Mouse (Mus musculus): Measurements from ENCODE around the gene Akr1b8. TPM values are rescaled to one million over a fixed set of nuclear protein-coding genes. Genes with fewer than 3 reads are reported as not detected.
"Not testable (repeated sequence)": the region's sequence is repeated elsewhere in the genome, so short reads cannot be mapped to it uniquely, and the experiment has no call there.

Gene Akr1b8
- polyA plus RNA-seq, 1 experiment from 2014 or later: 18.9 TPM

- Histone ChIP-seq H3K9me3 (ENCODE audit: control insufficient read depth, low read length) (no peaks in the 10 kb centered on the region), H3K4me3 (ENCODE audit: low read depth, low read length) (no peak overlapping the region), H3K4me2 (ENCODE audit: low read depth, low read length, severe bottlenecking) (no peak overlapping the region), H3K27ac (ENCODE audit: low read depth, low read length) (no peak overlapping the region), H3K36me3 (ENCODE audit: control insufficient read depth, insufficient read depth, low read length) (no peaks in the 10 kb centered on the region), H3K9ac (ENCODE audit: low read length) (no peak overlapping the region), H3K4me1 (replicated peaks; ENCODE audit: control insufficient read depth, insufficient read depth, low read length) (no peaks in the 10 kb centered on the region), H3K27me3 (ENCODE audit: control insufficient read depth, insufficient read depth, low read length) (no peaks in the 10 kb centered on the region)
- WGBS: 81% methylated on average over 6 of the region's 6 CpGs
- DNase-seq (ENCODE audit: low spot score): no peak
- ATAC-seq (replicated peaks; ENCODE audit: low FRiP score): no peak
These were observed 10.5 kb upstream of the Akr1b8 start for GRCm38 (mm10) chr6:34343426-34343825.

GRCm38 (mm10) chr6:34344135-34344850 lies 9.6 kb upstream of the Akr1b8 start:
- Histone ChIP-seq H3K27me3 (ENCODE audit: control insufficient read depth, insufficient read depth, low read length) (no peaks in the 10 kb centered on the region), H3K9ac (ENCODE audit: low read length) (no peak overlapping the region), H3K4me2 (ENCODE audit: low read depth, low read length, severe bottlenecking) (no peak overlapping the region), H3K4me1 (replicated peaks; ENCODE audit: control insufficient read depth, insufficient read depth, low read length) (no peaks in the 10 kb centered on the region), H3K36me3 (ENCODE audit: control insufficient read depth, insufficient read depth, low read length) (no peaks in the 10 kb centered on the region), H3K9me3 (ENCODE audit: control insufficient read depth, low read length) (no peaks in the 10 kb centered on the region), H3K4me3 (ENCODE audit: low read depth, low read length) (no peak overlapping the region), H3K27ac (ENCODE audit: low read depth, low read length) (no peak overlapping the region)
- DNase-seq (ENCODE audit: low spot score): peak; percentile 40
- ATAC-seq (replicated peaks; ENCODE audit: low FRiP score): no peak
- 39% methylated on average over 10 of the region's 10 CpGs for WGBS

- H3K27me3 ChIP-seq (ENCODE audit: control insufficient read depth, insufficient read depth, low read length): no peaks in the 10 kb centered on the region
- H3K36me3 ChIP-seq (ENCODE audit: control insufficient read depth, insufficient read depth, low read length): no peaks in the 10 kb centered on the region
- no peak overlapping the region for H3K4me2 ChIP-seq (ENCODE audit: low read depth, low read length, severe bottlenecking)
- H3K9me3 ChIP-seq (ENCODE audit: control insufficient read depth, low read length): no peaks in the 10 kb centered on the region
- ATAC-seq (replicated peaks; ENCODE audit: low FRiP score): no peak
- H3K4me3 ChIP-seq (ENCODE audit: low read depth, low read length): no peak overlapping the region
- peak; percentile 55 for DNase-seq (ENCODE audit: low spot score)
- no peaks in the 10 kb centered on the region for H3K4me1 ChIP-seq (replicated peaks; ENCODE audit: control insufficient read depth, insufficient read depth, low read length)
- H3K27ac ChIP-seq (ENCODE audit: low read depth, low read length): no peak overlapping the region
- 15% methylated on average over 9 of the region's 9 CpGs for WGBS
- H3K9ac ChIP-seq (ENCODE audit: low read length): no peak overlapping the region
These were observed 9.0 kb upstream of the Akr1b8 start for GRCm38 (mm10) chr6:34344935-34345334.

- H3K27ac ChIP-seq (ENCODE audit: low read depth, low read length): no peak overlapping the region
- no peaks in the 10 kb centered on the region for H3K36me3 ChIP-seq (ENCODE audit: control insufficient read depth, insufficient read depth, low read length)
- peak; percentile 85 for DNase-seq (ENCODE audit: low spot score)
- no peak overlapping the region for H3K9ac ChIP-seq (ENCODE audit: low read length)
- H3K9me3 ChIP-seq (ENCODE audit: control insufficient read depth, low read length): no peaks in the 10 kb centered on the region
- H3K27me3 ChIP-seq (ENCODE audit: control insufficient read depth, insufficient read depth, low read length): no peaks in the 10 kb centered on the region
- H3K4me3 ChIP-seq (ENCODE audit: low read depth, low read length): no peak overlapping the region
- ATAC-seq (replicated peaks; ENCODE audit: low FRiP score): peak; percentile 51; the same call in 1 of the 2 replicates
- H3K4me1 ChIP-seq (replicated peaks; ENCODE audit: control insufficient read depth, insufficient read depth, low read length): no peaks in the 10 kb centered on the region
- 50% methylated on average over 14 of the region's 14 CpGs for WGBS
- H3K4me2 ChIP-seq (ENCODE audit: low read depth, low read length, severe bottlenecking): 0 out of 2 replicates have a peak overlapping the region, but pooled peaks have one; percentile 8
These were observed 7.6 kb upstream of the Akr1b8 start for GRCm38 (mm10) chr6:34346096-34346898.

GRCm38 (mm10) chr6:34350037-34350699 lies 3.8 kb upstream of the Akr1b8 start:
- Histone ChIP-seq H3K4me2 (ENCODE audit: low read depth, low read length, severe bottlenecking) (no peak overlapping the region), H3K4me1 (replicated peaks; ENCODE audit: control insufficient read depth, insufficient read depth, low read length) (peaks cover 3% of the 10 kb centered on the region; the same call in 1 of the 2 replicates), H3K27me3 (ENCODE audit: control insufficient read depth, insufficient read depth, low read length) (no peaks in the 10 kb centered on the region), H3K4me3 (ENCODE audit: low read depth, low read length) (no peak overlapping the region), H3K36me3 (ENCODE audit: control insufficient read depth, insufficient read depth, low read length) (no peaks in the 10 kb centered on the region), H3K9ac (ENCODE audit: low read length) (no peak overlapping the region), H3K9me3 (ENCODE audit: control insufficient read depth, low read length) (no peaks in the 10 kb centered on the region), H3K27ac (ENCODE audit: low read depth, low read length) (no peak overlapping the region)
- ATAC-seq (replicated peaks; ENCODE audit: low FRiP score): no peak
- 92% methylated on average over 12 of the region's 12 CpGs for WGBS
- no peak for DNase-seq (ENCODE audit: low spot score)

- not testable (repeated sequence) for H3K9ac ChIP-seq (ENCODE audit: low read length); DNase-seq (ENCODE audit: low spot score); H3K4me1 ChIP-seq (replicated peaks; ENCODE audit: control insufficient read depth, insufficient read depth, low read length); H3K4me3 ChIP-seq (ENCODE audit: low read depth, low read length); H3K27ac ChIP-seq (ENCODE audit: low read depth, low read length); H3K9me3 ChIP-seq (ENCODE audit: control insufficient read depth, low read length); H3K36me3 ChIP-seq (ENCODE audit: control insufficient read depth, insufficient read depth, low read length); H3K27me3 ChIP-seq (ENCODE audit: control insufficient read depth, insufficient read depth, low read length); H3K4me2 ChIP-seq (ENCODE audit: low read depth, low read length, severe bottlenecking); ATAC-seq (replicated peaks; ENCODE audit: low FRiP score)
- WGBS: 51% methylated on average over 9 of the region's 10 CpGs
These were observed 2.4 kb upstream of the Akr1b8 start for GRCm38 (mm10) chr6:34351481-34351880.

- H3K36me3 ChIP-seq (ENCODE audit: control insufficient read depth, insufficient read depth, low read length): no peaks in the 10 kb centered on the region
- H3K9ac ChIP-seq (ENCODE audit: low read length): no peak overlapping the region
- no peak overlapping the region for H3K4me3 ChIP-seq (ENCODE audit: low read depth, low read length)
- H3K9me3 ChIP-seq (ENCODE audit: control insufficient read depth, low read length): no peaks in the 10 kb centered on the region
- peak; percentile 4 for DNase-seq (ENCODE audit: low spot score)
- H3K27me3 ChIP-seq (ENCODE audit: control insufficient read depth, insufficient read depth, low read length): no peaks in the 10 kb centered on the region
- 95% methylated on average over 3 of the region's 3 CpGs for WGBS
- no peak overlapping the region for H3K4me2 ChIP-seq (ENCODE audit: low read depth, low read length, severe bottlenecking)
- ATAC-seq (replicated peaks; ENCODE audit: low FRiP score): no peak
- H3K27ac ChIP-seq (ENCODE audit: low read depth, low read length): no peak overlapping the region
- peaks cover 3% of the 10 kb centered on the region; the same call in 1 of the 2 replicates for H3K4me1 ChIP-seq (replicated peaks; ENCODE audit: control insufficient read depth, insufficient read depth, low read length)
These were observed 1.5 kb upstream of the Akr1b8 start for GRCm38 (mm10) chr6:34352401-34352800.
